Mouse (Mus musculus) olfactory bulb, adult 2 months (tissue): ENCODE measurements around the gene Sez6l.

Source experiments
- CTCF ChIP-seq: fragments of 200-500 bp; IDR thresholded peaks from 2 replicates; pipeline ENCODE4 v1.5.1; 2012; ENCODE audit warnings: low read depth, mild to moderate bottlenecking, low read length, moderate library complexity; ENCODE audit not compliant: insufficient read depth
- POLR2A ChIP-seq: fragments of 200-500 bp; IDR thresholded peaks from 2 replicates; pipeline ENCODE4 v1.6.1; 2012; ENCODE audit warnings: mild to moderate bottlenecking, low read depth, low read length, moderate library complexity; ENCODE audit not compliant: insufficient read depth

- TF ChIP-seq CTCF: no peak
- TF ChIP-seq POLR2A: no peak
These were observed 88.7 kb downstream of the Sez6l start for GRCm38 (mm10) chr5:112488101-112488776.
